Mouse (Mus musculus): ENCODE measurements around the gene Slc5a11. TPM values are rescaled to one million over a fixed set of nuclear protein-coding genes. Genes with fewer than 3 reads are reported as not detected.

Gene Slc5a11
- polyA plus RNA-seq, 1 experiment from 2014 or later: 0.16 TPM

DNA sequence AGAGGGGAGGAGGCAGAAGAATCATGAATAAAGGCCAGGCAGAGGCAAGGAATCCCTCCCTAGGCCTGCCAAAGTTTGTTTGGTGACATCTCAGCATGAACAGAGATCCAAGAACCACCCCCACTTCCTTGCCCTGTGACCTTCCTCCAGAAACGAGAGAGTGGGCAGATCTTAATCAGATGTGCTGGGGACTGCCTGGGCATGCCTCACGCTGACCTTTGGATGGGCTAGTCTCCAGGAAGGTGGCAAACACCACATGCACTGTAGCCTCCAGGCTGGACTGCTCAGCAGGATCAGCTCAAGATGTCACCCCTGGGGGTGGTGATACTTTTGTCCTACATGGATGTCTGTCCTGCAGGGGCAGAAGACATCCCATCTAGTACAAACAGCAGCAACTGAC lies 33.6 kb downstream of the Slc5a11 start:
- H3K4me3 ChIP-seq: no peak overlapping the region
- 68% methylated on average over 2 of the region's 2 CpGs for WGBS
- no peaks in the 10 kb centered on the region for H3K4me1 ChIP-seq
- no peaks in the 10 kb centered on the region for H3K27me3 ChIP-seq (replicated peaks)
- H3K4me2 ChIP-seq (replicated peaks): no peak overlapping the region
- H3K27ac ChIP-seq: no peak overlapping the region
- H3K36me3 ChIP-seq: no peaks in the 10 kb centered on the region
- no peaks in the 10 kb centered on the region for H3K9me3 ChIP-seq
- ATAC-seq (ENCODE audit: low FRiP score, low read depth): no peak
- no peak overlapping the region for H3K9ac ChIP-seq

DNA sequence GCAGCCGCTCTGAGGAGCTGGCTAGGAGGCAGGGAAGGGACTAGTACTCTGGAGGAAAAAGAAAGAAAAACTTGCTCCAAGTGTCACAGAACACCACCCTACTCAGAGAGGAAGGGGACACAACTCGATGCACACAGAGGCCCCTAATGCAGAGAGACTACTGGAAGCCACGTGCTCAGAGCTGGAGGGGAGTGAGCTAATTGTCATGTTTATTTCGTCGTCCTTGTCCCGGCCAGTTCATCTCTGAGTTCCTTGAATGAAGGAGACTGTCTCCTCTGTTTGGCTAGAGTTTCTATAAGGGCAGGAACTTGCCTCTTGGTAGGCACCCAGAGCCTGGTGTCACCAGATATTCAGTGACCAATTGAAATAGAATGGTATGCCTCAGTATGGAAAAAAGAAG lies 36.8 kb downstream of the Slc5a11 start:
- Histone ChIP-seq H3K9ac (no peak overlapping the region), H3K4me3 (no peak overlapping the region), H3K27me3 (replicated peaks) (no peaks in the 10 kb centered on the region), H3K36me3 (no peaks in the 10 kb centered on the region), H3K4me1 (no peaks in the 10 kb centered on the region), H3K9me3 (no peaks in the 10 kb centered on the region), H3K27ac (no peak overlapping the region), H3K4me2 (replicated peaks) (no peak overlapping the region)
- ATAC-seq (ENCODE audit: low FRiP score, low read depth): no peak
- WGBS: 52% methylated on average over 6 of the region's 6 CpGs

DNA sequence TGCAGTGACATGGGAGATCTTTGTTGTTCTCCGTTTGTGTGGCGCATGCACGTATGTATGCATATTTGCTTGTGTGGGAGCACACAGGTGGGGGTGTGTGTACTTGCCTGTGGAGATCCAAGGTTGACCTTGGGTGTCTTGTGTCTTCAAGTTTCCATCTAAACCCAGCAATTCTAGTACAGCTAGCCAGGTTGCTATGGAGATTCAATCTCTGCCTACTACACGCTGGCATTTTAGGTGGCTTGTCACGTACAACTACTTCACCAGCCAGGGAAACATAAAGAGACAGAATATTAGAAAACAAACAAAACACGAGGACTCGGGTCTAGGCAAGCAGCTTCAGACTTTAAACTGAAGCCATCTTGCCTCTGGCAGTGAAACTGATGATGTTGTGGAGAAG lies 38.8 kb downstream of the Slc5a11 start:
- 83% methylated on average over 7 of the region's 7 CpGs for WGBS
- H3K9ac ChIP-seq: no peak overlapping the region

DNA sequence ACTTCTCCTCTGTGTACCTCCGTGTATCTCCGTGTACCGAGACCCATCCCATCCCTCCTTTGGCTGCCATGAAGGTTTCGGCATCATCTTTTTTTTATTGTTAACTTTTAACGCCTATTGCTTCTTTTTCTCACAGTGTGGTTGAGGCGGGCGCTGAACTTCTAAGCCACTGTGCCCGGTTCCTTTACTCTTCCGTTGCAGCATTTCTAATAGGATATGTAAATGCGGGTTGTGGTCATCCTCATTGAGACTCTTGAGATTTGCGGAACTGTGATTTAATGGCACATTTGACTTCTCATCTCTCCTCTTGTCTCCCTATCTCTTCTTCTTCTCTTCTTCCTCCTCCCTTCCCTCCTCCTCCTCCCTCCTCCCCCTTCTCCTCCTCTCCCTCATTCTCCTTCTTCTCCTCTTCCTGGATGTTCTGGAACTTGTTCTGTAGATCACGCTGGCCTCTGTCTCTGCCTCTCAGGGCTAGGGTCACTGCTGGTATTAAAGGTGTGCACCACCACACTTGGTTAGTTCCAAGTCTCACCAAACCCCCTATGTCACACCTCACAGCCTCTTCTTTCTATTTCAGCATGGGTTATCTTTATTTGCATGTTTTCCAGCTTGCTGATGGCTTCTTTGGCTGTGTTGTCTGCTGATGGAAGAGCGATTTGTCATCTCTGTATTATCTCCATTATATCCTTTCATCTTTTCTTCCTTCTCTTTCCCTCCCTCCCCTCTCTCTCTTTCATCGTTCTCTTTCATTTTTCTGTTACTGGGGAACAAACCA lies 39.8 kb downstream of the Slc5a11 start:
- no peak for ATAC-seq (ENCODE audit: low FRiP score, low read depth)
- H3K27ac ChIP-seq: no peak overlapping the region
- H3K27me3 ChIP-seq (replicated peaks): no peaks in the 10 kb centered on the region

More for the DNA sequence above, 38.8 kb downstream of the Slc5a11 start:
- Histone ChIP-seq H3K27ac (no peak overlapping the region), H3K4me3 (no peak overlapping the region), H3K4me1 (no peaks in the 10 kb centered on the region), H3K27me3 (replicated peaks) (no peaks in the 10 kb centered on the region), H3K9me3 (no peaks in the 10 kb centered on the region), H3K4me2 (replicated peaks) (no peak overlapping the region), H3K36me3 (no peaks in the 10 kb centered on the region)
- no peak for ATAC-seq (ENCODE audit: low FRiP score, low read depth)

DNA sequence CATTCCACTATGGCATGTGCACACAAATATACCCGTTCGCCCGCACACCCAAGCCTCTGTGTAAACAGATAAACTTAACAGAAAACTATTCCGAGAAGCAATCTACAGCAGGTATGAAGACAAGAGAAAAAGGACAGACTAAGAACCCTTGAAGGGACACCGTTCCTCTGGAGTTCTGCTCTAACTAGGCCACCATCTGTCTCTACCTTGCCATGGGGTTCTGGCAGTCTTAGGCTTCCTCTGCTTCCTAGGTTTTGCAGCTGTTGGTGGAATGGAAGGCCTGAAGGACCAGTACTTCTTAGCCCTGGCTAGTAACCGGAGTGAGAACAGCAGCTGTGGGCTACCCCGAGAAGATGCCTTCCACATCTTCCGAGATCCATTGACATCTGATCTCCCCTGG lies 43.5 kb downstream of the Slc5a11 start:
- ATAC-seq (ENCODE audit: low FRiP score, low read depth): no peak
- Histone ChIP-seq H3K9ac (no peak overlapping the region), H3K9me3 (no peaks in the 10 kb centered on the region), H3K27ac (no peak overlapping the region), H3K4me3 (no peak overlapping the region), H3K4me1 (no peaks in the 10 kb centered on the region), H3K4me2 (replicated peaks) (no peak overlapping the region), H3K36me3 (no peaks in the 10 kb centered on the region), H3K27me3 (replicated peaks) (no peaks in the 10 kb centered on the region)
- WGBS: 90% methylated on average over 8 of the region's 8 CpGs

More for the DNA sequence above, 39.8 kb downstream of the Slc5a11 start:
- Histone ChIP-seq H3K9ac (no peak overlapping the region), H3K4me3 (no peak overlapping the region), H3K9me3 (no peaks in the 10 kb centered on the region), H3K4me2 (replicated peaks) (no peak overlapping the region), H3K4me1 (no peaks in the 10 kb centered on the region), H3K36me3 (no peaks in the 10 kb centered on the region)
- WGBS: 92% methylated on average over 14 of the region's 14 CpGs

DNA sequence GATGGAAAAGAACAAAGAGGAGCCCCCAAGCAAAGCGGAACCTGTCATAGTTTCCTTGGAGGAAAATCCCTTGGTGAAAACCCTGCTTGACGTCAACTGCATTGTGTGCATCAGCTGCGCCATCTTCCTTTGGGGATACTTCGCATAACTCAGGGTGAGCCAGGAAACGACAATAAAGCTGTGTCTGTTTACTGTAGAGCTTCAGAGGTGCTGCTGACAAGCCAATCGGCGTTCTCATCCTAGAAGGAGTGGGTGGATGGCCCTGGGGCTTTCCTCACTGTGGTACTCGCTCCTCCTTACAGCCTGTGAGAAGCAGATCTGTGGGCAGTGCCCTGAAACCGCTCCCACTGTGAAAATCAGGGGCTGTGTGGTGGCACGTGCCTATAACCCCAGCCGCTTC lies 58.5 kb downstream of the Slc5a11 start:
- H3K9ac ChIP-seq: no peak overlapping the region
- H3K27me3 ChIP-seq (replicated peaks): no peaks in the 10 kb centered on the region
- H3K4me3 ChIP-seq: no peak overlapping the region
- WGBS: 72% methylated on average over 11 of the region's 11 CpGs
- no peaks in the 10 kb centered on the region for H3K9me3 ChIP-seq
- no peaks in the 10 kb centered on the region for H3K4me1 ChIP-seq
- H3K27ac ChIP-seq: no peak overlapping the region
- no peak overlapping the region for H3K4me2 ChIP-seq (replicated peaks)
- no peak for ATAC-seq (ENCODE audit: low FRiP score, low read depth)
- peaks cover 3% of the 10 kb centered on the region; the same call in 1 of the 2 replicates for H3K36me3 ChIP-seq

DNA sequence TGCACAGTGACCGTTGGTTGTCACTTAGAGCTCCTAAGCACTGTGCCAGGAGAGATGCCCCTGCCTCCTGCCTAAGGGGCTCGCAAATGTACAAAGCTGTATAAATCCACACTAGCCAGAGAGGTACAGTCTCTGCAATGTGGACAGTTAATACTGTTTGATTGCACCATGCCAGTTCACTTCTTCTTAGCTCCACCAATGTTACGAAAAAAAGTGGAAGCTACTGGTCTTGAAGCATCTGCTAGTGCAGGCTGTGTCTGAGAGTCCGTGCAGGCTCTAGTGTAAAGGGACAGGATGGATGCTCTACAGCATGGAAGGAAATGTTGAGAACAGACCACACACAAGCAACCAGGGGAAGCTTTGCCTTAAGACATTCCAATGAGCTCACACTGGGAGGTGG lies 62.0 kb downstream of the Slc5a11 start:
- 94% methylated on average over 4 of the region's 4 CpGs for WGBS
- H3K9me3 ChIP-seq: no peaks in the 10 kb centered on the region
- no peak for ATAC-seq (ENCODE audit: low FRiP score, low read depth)

DNA sequence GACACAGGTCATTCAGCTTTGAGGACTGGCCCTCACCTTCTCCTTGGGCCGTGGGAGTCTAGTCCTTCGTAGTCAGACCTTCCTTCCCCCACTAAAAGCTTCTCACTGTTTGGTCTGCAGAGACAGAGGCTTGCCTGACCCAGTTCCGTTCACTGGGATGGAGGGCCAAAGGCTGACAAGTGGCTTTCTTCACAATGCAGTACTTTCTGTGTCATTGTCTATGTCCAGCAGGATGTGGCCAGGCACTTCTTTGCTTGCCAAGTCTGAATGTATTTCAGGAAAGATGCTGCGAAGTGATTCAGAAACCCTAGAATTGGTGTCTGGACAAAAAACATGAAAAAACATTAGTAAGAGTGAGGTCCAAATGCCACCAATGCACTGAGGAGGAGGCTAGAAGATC lies 65.2 kb downstream of the Slc5a11 start:
- Histone ChIP-seq H3K36me3 (peaks cover 32% of the 10 kb centered on the region; the same call in 1 of the 2 replicates), H3K9ac (no peak overlapping the region), H3K4me1 (no peaks in the 10 kb centered on the region), H3K27ac (no peak overlapping the region), H3K4me3 (no peak overlapping the region), H3K4me2 (replicated peaks) (no peak overlapping the region), H3K27me3 (replicated peaks) (no peaks in the 10 kb centered on the region), H3K9me3 (no peaks in the 10 kb centered on the region)
- no peak for ATAC-seq (ENCODE audit: low FRiP score, low read depth)
- WGBS: 93% methylated on average over 4 of the region's 4 CpGs

More for the DNA sequence above, 62.0 kb downstream of the Slc5a11 start:
- Histone ChIP-seq H3K36me3 (peaks cover 28% of the 10 kb centered on the region; the same call in 1 of the 2 replicates), H3K27ac (no peak overlapping the region), H3K9ac (no peak overlapping the region), H3K4me2 (replicated peaks) (no peak overlapping the region), H3K27me3 (replicated peaks) (no peaks in the 10 kb centered on the region), H3K4me3 (no peak overlapping the region), H3K4me1 (no peaks in the 10 kb centered on the region)

DNA sequence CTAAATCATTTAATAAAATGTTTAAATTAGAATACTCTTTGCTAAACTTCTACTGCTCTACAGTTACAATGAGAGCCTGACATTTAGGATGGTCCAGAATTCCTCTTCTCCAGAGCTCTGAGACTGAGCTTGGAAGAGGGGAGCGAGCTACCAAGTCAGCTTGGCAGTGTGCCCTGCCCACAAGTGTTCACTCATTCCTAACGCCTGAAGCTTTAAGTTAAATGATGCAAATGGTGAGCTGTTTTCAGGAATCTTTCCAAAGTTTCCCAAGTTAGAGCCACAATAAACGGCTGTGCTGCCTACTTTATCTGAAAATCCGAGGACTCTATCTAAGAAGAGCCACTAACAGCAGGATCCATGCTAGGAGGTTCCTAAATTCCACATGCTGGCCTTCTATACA lies 69.2 kb downstream of the Slc5a11 start:
- Histone ChIP-seq H3K27ac (no peak overlapping the region), H3K9me3 (no peaks in the 10 kb centered on the region), H3K4me1 (no peaks in the 10 kb centered on the region), H3K36me3 (peaks cover 48% of the 10 kb centered on the region), H3K4me3 (no peak overlapping the region), H3K9ac (no peak overlapping the region), H3K4me2 (replicated peaks) (no peak overlapping the region), H3K27me3 (replicated peaks) (no peaks in the 10 kb centered on the region)
- WGBS: 89% methylated on average over 4 of the region's 4 CpGs
- no peak for ATAC-seq (ENCODE audit: low FRiP score, low read depth)

DNA sequence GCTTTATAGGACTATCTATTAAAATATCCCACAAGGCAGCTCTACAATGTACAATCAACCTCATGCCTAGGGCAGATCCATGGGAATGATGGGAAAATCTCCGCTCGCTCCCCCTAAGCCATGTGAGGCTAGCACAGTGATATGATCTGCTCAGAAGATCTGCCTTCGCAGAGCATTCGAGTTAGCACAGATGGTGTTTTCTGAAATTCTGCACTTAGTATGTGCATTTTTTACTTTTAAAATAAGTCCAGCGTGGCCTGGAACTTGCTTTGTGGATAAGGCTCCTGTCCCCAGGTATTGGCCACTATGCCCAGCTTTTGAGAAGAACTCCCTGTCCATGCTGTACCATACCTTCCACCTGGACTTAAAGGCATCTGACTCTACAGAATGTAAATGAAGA lies 71.3 kb downstream of the Slc5a11 start:
- no peak overlapping the region for H3K4me2 ChIP-seq (replicated peaks)
- 95% methylated on average over 5 of the region's 5 CpGs for WGBS
- no peak overlapping the region for H3K4me3 ChIP-seq
- no peaks in the 10 kb centered on the region for H3K9me3 ChIP-seq
- H3K4me1 ChIP-seq: no peaks in the 10 kb centered on the region
- no peak overlapping the region for H3K9ac ChIP-seq
- H3K27ac ChIP-seq: no peak overlapping the region
- H3K36me3 ChIP-seq: peaks cover 50% of the 10 kb centered on the region
- ATAC-seq (ENCODE audit: low FRiP score, low read depth): no peak
- no peaks in the 10 kb centered on the region for H3K27me3 ChIP-seq (replicated peaks)

DNA sequence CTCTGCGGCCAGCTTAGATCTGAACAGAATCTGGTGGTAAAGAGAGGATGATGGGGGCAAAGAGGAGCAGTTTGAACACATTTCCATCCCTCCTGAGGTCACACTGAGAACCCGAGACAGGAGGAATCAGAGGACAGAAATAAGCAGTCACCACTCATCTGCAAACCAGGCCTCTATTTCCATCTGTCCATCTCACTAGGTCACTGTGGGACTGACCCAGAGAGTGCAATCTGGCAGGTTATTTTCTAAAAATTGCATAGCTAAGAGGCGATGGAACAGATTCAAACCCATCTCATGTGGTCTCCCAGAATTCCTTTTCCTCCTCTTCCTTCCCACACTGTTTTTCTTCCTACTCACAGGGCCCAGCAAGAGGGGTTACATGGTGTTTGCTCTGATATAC lies 73.3 kb downstream of the Slc5a11 start:
- 92% methylated on average over 3 of the region's 3 CpGs for WGBS
- Histone ChIP-seq H3K36me3 (peaks cover 66% of the 10 kb centered on the region), H3K4me2 (replicated peaks) (no peak overlapping the region), H3K9ac (no peak overlapping the region), H3K9me3 (no peaks in the 10 kb centered on the region), H3K27ac (no peak overlapping the region), H3K4me3 (no peak overlapping the region), H3K4me1 (no peaks in the 10 kb centered on the region), H3K27me3 (replicated peaks) (no peaks in the 10 kb centered on the region)
- no peak for ATAC-seq (ENCODE audit: low FRiP score, low read depth)

DNA sequence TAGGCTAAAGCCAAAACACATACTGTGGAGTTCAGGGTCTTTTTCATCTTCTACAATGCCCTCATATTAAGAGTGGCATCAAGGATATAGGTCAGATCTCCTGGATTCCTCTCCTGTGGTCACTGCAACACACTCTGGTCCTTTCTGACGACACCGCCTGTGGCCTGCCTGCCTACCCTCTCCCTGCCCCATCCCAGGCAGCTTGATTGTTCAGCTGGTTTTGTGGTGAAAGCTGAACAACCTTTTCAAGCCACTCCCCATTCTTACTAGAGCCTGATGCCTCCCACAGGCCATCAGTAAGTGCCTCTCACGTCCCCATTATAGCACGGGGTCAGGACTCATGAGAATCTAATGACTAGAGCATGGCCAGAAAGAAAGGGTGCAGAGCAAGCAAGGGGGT lies 74.6 kb downstream of the Slc5a11 start:
- no peak overlapping the region for H3K9ac ChIP-seq
- H3K27ac ChIP-seq: no peak overlapping the region
- no peak overlapping the region for H3K4me2 ChIP-seq (replicated peaks)
- H3K36me3 ChIP-seq: peaks cover 75% of the 10 kb centered on the region
- no peak for ATAC-seq (ENCODE audit: low FRiP score, low read depth)
- H3K27me3 ChIP-seq (replicated peaks): no peaks in the 10 kb centered on the region
- no peak overlapping the region for H3K4me3 ChIP-seq
- H3K9me3 ChIP-seq: no peaks in the 10 kb centered on the region
- H3K4me1 ChIP-seq: no peaks in the 10 kb centered on the region
- WGBS: 72% methylated on average over 4 of the region's 4 CpGs

DNA sequence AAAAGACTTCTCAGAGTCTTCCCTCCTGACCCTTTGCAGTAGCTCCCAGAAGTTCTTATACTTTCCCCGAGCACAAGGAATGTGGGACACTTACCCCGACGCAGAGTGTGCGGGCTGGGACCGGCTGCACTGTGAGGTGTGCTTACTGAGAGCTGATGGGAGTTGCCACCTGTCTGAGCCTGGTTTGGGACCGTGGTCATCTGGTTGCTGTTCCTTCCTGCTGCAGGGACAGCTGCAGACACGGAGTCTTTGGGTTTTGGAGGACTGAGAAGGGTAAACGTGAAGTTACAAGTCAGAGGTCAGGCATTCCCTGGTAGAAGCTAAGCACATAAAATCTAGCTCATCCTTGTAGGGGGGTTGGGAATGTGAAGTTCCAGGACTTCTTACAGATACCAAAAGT lies 77.4 kb downstream of the Slc5a11 start:
- peaks cover 79% of the 10 kb centered on the region for H3K36me3 ChIP-seq
- no peaks in the 10 kb centered on the region for H3K9me3 ChIP-seq
- H3K4me2 ChIP-seq (replicated peaks): no peak overlapping the region
- no peak for ATAC-seq (ENCODE audit: low FRiP score, low read depth)
- H3K27ac ChIP-seq: no peak overlapping the region
- H3K4me3 ChIP-seq: no peak overlapping the region
- H3K4me1 ChIP-seq: no peaks in the 10 kb centered on the region
- H3K27me3 ChIP-seq (replicated peaks): no peaks in the 10 kb centered on the region
- 92% methylated on average over 8 of the region's 8 CpGs for WGBS
- H3K9ac ChIP-seq: no peak overlapping the region
